Mouse (Mus musculus) G1E (cell line): Measurements from ENCODE around the gene Gm10681.
"Not testable (repeated sequence)": the region's sequence is repeated elsewhere in the genome, so short reads cannot be mapped to it uniquely, and the experiment has no call there.

Experiments
- CTCF ChIP-seq: IDR thresholded peaks from 2 replicates; pipeline ENCODE4 v1.5.1; 2012; ENCODE audit warnings: low read depth, low read length, inconsistent platforms, mixed read lengths
- GATA1 ChIP-seq: IDR thresholded peaks from 2 replicates; pipeline ENCODE4 v1.6.1; 2012; ENCODE audit warnings: borderline replicate concordance, low read length, inconsistent platforms, mixed read lengths
- GATA2 ChIP-seq: IDR thresholded peaks from 2 replicates; pipeline ENCODE4 v1.6.1; 2012; ENCODE audit warnings: low read depth, low read length, inconsistent platforms, borderline replicate concordance

DNA sequence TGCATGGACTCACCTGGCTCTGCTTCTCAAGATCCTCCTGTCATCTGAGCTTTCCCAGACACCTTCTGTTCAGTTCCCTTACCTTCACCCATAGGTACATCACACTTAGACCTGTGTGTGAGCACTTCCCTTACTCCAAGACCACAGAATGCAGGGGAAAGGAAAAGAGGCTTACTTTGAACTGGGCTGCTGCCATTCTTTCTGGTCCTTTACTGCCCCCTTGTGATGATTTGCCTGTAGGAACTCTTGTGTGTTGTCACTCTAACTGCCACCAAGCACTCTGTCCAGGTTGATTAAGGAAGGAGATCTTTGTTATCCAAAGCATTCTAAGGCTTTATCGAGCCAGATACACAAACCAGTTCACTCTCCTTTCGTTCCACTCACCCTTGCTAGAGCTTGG is 27.6 kb upstream of the Gm10681 start:
- TF ChIP-seq CTCF, GATA1, GATA2: not testable (repeated sequence)
